Comparison of ENCODE assay signal across 8 mouse cellular contexts in the genomic region with DNA sequence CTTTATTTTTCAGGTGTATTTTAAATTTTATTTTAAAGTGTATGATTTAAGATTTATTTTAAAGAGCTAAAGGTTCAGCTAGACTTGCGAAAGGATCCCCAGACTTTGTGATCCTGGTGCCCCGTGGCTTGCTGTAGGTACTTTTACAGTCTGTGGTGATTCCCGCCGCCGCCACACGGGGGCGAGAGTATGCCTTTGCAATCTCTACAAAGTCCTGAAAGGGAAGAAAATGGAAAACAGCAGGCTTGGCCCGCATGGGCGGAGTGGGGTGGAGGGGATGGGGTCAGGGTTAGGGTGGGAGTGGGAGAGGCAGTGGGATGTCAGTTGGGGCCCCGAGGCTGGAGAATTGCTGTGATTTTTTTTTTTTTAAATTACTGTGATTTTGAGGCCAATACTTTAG. TPM values are rescaled to one million over a fixed set of nuclear protein-coding genes. Genes with fewer than 3 reads are reported as not detected.
DNase-seq lines count a peak whose midpoint lies in the region; ATAC-seq and TF ChIP-seq lines count a peak whose summit lies in the region.

No protein-coding gene starts in this region.

- in situ Hi-C loops in Patski (cut with MboI; ENCODE audit: low pct_unique_long_range_greater_than_20kb) = loop anchor here (5.0 kb wide), 2 partner anchors 64 to 144 kb away; partner anchors contain the start of gene Zp3

- POLR2A ChIA-PET in Patski (lab: Charles Lee) = interaction anchor here (1.6 kb wide), 1 partner anchor 13 kb away, joined by 5 read pairs; no protein-coding TSS in a partner anchor

- no peak overlapping the region for H3K27ac ChIP-seq in kidney, adult 2 months (ENCODE audit: insufficient read depth, low read depth, low read length)
- 0 out of 2 replicates have a peak overlapping the region, but pooled peaks have one; percentile 28 for H3K27ac ChIP-seq in limb, embryonic 10.5 days
- H3K27ac ChIP-seq in thymus, adult 2 months (ENCODE audit: control insufficient read depth, insufficient read depth, low read length) = no peak overlapping the region

- TF ChIP-seq CTCF in Patski (IDR thresholded peaks at IDR 0.05) = peak; percentile 94
- peak; percentile 80 for TF ChIP-seq CTCF in kidney, adult 2 months (conservative IDR thresholded peaks at IDR 0.05; ENCODE audit: insufficient read depth, insufficient read length, low read depth, low read length)
- peak; percentile 86 for TF ChIP-seq CTCF in thymus, adult 2 months (IDR thresholded peaks at IDR 0.05; ENCODE audit: borderline replicate concordance, control insufficient read depth, extremely low read depth, insufficient read depth, low read length, poor library complexity)

- no peaks in the 10 kb centered on the region for H3K9me3 ChIP-seq in limb, embryonic 10.5 days (replicated peaks)

- peak; percentile 70 for DNase-seq in 3134 (ENCODE audit: extremely low read depth, insufficient read length, low spot score)
- DNase-seq in Patski (ENCODE audit: low read depth, low spot score) = no peak
- DNase-seq in cerebellum, postnatal 36 days = peak; percentile 84 to 86
- peak; percentile 75 for DNase-seq in gastrocnemius, adult 8-10 months (ENCODE audit: low spot score in 2 of 2)
- peak; percentile 88 for DNase-seq in kidney, adult 2 months
- peak; percentile 95 for DNase-seq in limb, embryonic 10.5 days (ENCODE audit: low spot score)
- DNase-seq in ovary, adult 18-20 months (ENCODE audit: low spot score) = peak; percentile 31
- peak; percentile 86 for DNase-seq in thymus, adult 2 months

- under 1% methylated on average over 10 of the region's 10 CpGs for WGBS in kidney, adult 2 months
- WGBS in limb, embryonic 10.5 days = 5% methylated on average over 10 of the region's 10 CpGs
- WGBS in thymus, adult 2 months = 5% methylated on average over 10 of the region's 10 CpGs

- no peaks in the 10 kb centered on the region for H3K4me1 ChIP-seq in kidney, adult 2 months (ENCODE audit: control insufficient read depth, insufficient read depth, low read length)
- peaks cover 15% of the 10 kb centered on the region; the same call in 1 of the 2 replicates for H3K4me1 ChIP-seq in limb, embryonic 10.5 days
- no peaks in the 10 kb centered on the region for H3K4me1 ChIP-seq in thymus, adult 2 months (replicated peaks; ENCODE audit: control insufficient read depth, insufficient read depth, low read length)

- no peaks in the 10 kb centered on the region for H3K27me3 ChIP-seq in Patski
- no peaks in the 10 kb centered on the region for H3K27me3 ChIP-seq in kidney, adult 2 months (replicated peaks; ENCODE audit: control insufficient read depth, insufficient read depth, low read length)
- no peaks in the 10 kb centered on the region for H3K27me3 ChIP-seq in limb, embryonic 10.5 days (ENCODE audit: low read depth, poor library complexity, severe bottlenecking)
- no peaks in the 10 kb centered on the region for H3K27me3 ChIP-seq in thymus, adult 2 months (ENCODE audit: control insufficient read depth, insufficient read depth, low read length)

- H3K4me3 ChIP-seq in kidney, adult 2 months (ENCODE audit: insufficient read depth, low read depth, low read length) = no peak overlapping the region
- H3K4me3 ChIP-seq in limb, embryonic 10.5 days = no peak overlapping the region
- no peak overlapping the region for H3K4me3 ChIP-seq in thymus, adult 2 months (ENCODE audit: control insufficient read depth, insufficient read depth, low read length)

- TF ChIP-seq POLR2A in kidney, adult 2 months (IDR thresholded peaks at IDR 0.05; ENCODE audit: low read depth, low read length) = no peak
- no peak for TF ChIP-seq POLR2A in thymus, adult 2 months (IDR thresholded peaks at IDR 0.05; ENCODE audit: control insufficient read depth, extremely low read depth, insufficient read depth, low read length, poor library complexity)

- ATAC-seq in Patski = no peak

- no peaks in the 10 kb centered on the region for H3K36me3 ChIP-seq in kidney, adult 2 months (ENCODE audit: control insufficient read depth, insufficient read depth, low read length)
- H3K36me3 ChIP-seq in limb, embryonic 10.5 days = no peaks in the 10 kb centered on the region
- no peaks in the 10 kb centered on the region for H3K36me3 ChIP-seq in thymus, adult 2 months (ENCODE audit: control insufficient read depth, insufficient read depth, low read length)

- CTCF ChIA-PET in Patski (lab: Charles Lee) = interaction anchor here (0.6 to 4.5 kb wide), 17 partner anchors 9 to 168 kb away, joined by 3 to 46 read pairs (median 4); partner anchors contain the start of genes Upk3bl and Zp3

RNA-seq across cellular contexts. Expression of gene Upk3b, which starts 7.7 kb away (rescaled TPM):
- 0.95 TPM for polyA plus RNA-seq in Patski (2021)
- total RNA-seq in gastrocnemius, adult 8-10 months (2022) = not detected
- polyA plus RNA-seq in kidney, adult 2 months (2012; rRNA removed) = 7.7 and 8.1 TPM in 2 replicates
- 1.5 and 5.5 TPM in 2 replicates for polyA plus RNA-seq in limb, embryonic 10.5 days (2016; fragmentation: Nextera tagmentation; extraction: Ambion mirVana)
- polyA plus RNA-seq in thymus, adult 2 months (2012; rRNA removed) = 6.1 and 16.1 TPM in 2 replicates

RNA-seq across cellular contexts. Expression of gene Upk3bl, which starts 8.3 kb away (rescaled TPM):
- 5.7 TPM for polyA plus RNA-seq in Patski (2021)
- total RNA-seq in gastrocnemius, adult 8-10 months (2022) = not detected
- polyA plus RNA-seq in kidney, adult 2 months (2012; rRNA removed) = 0.52 and 0.96 TPM in 2 replicates
- 3.5 and 4.9 TPM in 2 replicates for polyA plus RNA-seq in limb, embryonic 10.5 days (2016; fragmentation: Nextera tagmentation; extraction: Ambion mirVana)
- polyA plus RNA-seq in thymus, adult 2 months (2012; rRNA removed) = 0.64 and 1.3 TPM in 2 replicates

RNA-seq across cellular contexts. Expression of gene Rasa4, which starts 37.7 kb away (rescaled TPM):
- polyA plus RNA-seq in Patski (2021) = 8.7 TPM
- total RNA-seq in gastrocnemius, adult 8-10 months (2022) = 10 to 100 TPM; 24.6 to 27.4 (median 26.7) TPM
- 7.6 and 9.1 TPM in 2 replicates for polyA plus RNA-seq in kidney, adult 2 months (2012; rRNA removed)
- polyA plus RNA-seq in limb, embryonic 10.5 days (2016; fragmentation: Nextera tagmentation; extraction: Ambion mirVana) = 1.1 and 2.4 TPM in 2 replicates
- polyA plus RNA-seq in thymus, adult 2 months (2012; rRNA removed) = 30.9 and 37.5 TPM in 2 replicates

RNA-seq across cellular contexts. Expression of gene Dtx2, which starts 51.4 kb away (rescaled TPM):
- polyA plus RNA-seq in Patski (2021) = 22.2 TPM
- 1 to 10 TPM; 6.4 to 7.8 (median 7.1) TPM for total RNA-seq in gastrocnemius, adult 8-10 months (2022)
- 16.3 and 16.7 TPM in 2 replicates for polyA plus RNA-seq in kidney, adult 2 months (2012; rRNA removed)
- 41.5 and 42.3 TPM in 2 replicates for polyA plus RNA-seq in limb, embryonic 10.5 days (2016; fragmentation: Nextera tagmentation; extraction: Ambion mirVana)
- polyA plus RNA-seq in thymus, adult 2 months (2012; rRNA removed) = 75.3 and 78.8 TPM in 2 replicates
